Mouse (Mus musculus) testis, postnatal 10 days (tissue): ENCODE measurements around the gene Grk2.
"Not testable (repeated sequence)": the region's sequence is repeated elsewhere in the genome, so short reads cannot be mapped to it uniquely, and the experiment has no call there.

ENCODE experiments used
- DNase-seq: peaks from one replicate; pipeline ENCODE4 v3.0.0; 2021; ENCODE audit warnings: low spot score

Gene Grk2

DNA sequence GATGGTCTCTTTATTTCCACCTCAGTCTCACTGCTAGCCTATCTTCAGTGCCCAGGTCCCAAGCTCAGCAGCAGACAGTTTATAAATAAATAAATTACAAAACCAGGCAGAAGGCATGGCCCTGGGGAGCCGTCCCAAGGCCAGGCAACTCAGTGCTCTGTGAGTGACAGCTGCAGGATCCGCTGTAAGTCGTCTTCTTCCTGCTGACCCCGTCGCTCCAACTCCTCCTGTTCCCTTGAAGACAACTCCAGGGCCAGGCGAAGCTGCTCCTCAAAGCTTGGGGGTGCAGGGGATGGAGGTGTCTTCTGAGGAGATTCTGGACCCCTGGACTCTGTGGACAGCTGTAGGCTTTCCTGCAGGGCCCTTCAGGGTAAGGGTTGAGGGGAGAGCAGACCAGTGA is 35.8 kb downstream of the Grk2 start:
- no peak for DNase-seq

DNA sequence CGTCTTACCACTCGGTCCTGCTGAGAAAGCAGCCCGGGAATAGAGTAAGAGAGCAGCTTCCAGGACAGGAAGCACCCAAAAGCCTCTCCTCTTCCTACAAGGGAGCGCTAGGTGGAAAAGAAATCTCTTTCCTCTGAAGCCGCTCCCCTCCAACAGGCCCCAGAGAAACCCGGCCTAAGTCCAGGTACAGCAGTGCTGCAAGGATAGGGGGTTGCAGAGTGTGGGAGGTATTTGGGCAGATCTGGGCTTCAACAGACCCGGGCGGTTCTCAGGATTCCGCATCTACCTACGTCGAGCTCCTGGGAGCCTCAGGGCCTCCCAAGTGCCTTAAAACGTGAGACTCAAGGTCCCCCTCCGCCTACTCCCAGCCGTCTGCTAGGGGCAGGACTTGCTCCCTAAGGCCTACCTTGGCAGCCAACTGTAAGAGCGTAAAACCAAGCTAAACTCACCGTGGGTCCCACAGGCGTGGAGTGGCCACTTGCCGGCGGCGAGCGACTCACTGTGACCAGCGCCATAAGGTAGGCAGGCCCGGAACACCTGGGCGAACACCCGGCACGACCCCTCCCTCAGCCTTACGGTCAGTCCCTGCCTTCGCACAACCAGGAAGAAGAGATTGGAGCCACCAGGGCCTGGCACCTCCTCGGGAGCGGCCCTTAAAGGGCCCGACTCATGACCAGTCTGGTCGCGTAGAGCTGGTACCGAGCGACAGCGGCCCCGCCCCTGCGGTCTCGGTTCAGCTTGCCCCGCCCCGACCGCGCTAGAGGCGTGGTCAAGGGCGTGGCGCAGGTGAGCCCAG is 37.3 kb downstream of the Grk2 start, which contains the start of gene Ssh3:
Ssh3 (minus strand) TSS at position 615 of the 796 bp plus-strand sequence.
- peak; percentile 73 for DNase-seq

GRCm38 (mm10) chr19:4265956-4266355 is 40.1 kb downstream of the Grk2 start:
- no peak for DNase-seq

DNA sequence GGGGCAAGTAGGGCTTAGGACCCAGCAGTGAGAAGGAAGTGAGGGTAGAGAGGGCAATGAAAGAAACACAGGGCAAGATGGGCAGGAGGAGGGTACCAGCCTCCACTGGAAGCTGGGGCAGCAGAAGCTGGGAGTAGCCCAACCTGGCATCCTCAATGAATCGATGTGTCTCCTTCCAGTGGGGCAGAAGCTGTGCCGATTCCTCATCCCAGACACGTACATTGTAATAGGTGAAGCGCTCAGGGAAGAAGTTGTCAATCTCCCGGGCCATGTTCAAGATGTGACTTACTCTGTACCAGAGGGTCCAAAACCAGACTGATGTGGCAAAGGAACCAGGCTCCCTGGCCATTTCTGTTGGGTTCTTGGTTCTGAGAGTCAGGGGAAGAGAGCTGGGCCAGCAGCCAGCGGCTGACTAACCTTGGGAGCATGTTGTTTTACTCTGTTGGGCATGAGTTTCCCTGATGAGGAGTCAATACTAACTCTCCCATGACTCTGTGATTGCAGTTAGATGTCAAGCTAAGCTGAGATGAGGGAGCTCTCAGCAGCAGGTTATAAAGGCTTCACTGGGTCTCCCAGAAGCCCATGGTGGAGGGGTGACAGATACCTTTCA is 41.7 kb downstream of the Grk2 start:
- DNase-seq = no peak

DNA sequence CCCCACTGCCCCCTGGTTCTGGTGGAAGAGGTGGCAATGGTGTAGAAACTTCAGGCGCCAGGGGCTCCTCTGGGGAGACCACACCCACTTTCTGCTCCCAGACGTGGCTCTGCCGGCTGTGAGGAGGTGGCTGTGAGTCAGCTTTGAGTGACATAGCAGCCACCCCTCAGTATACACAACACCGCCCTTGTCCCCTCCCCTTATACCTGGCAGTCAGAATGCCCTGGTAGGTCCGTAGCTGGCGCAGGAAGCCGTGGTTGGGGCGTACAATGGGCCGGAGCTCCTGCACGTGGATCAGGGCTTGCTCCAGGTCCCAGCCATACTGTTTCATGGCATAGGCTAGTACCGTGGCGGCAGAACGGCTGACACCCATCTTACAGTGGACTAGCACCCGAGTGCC is 42.3 kb downstream of the Grk2 start:
- DNase-seq = no peak

GRCm38 (mm10) chr19:4262756-4263155 is 43.3 kb downstream of the Grk2 start:
- no peak for DNase-seq

- no peak for DNase-seq
These were observed 44.9 kb downstream of the Grk2 start for GRCm38 (mm10) chr19:4261038-4261698.

DNA sequence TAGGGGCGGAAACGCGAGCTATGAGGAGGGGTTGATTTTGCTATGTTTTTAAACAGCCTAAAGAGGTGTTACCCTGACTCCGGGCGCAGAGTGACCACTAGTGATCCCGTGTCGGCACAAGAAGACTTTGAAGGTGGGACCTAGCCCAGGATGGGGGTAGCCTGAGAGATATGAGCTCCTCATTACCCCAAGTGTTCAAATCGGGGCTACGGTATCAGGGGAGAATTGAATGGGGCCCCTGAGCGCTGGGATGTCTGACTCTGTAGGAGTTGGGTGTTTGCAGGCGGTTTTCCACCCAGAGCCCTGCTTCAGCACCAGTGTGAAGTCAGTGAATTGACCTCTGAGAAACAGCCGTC is 48.1 kb downstream of the Grk2 start:
- no peak for DNase-seq

DNA sequence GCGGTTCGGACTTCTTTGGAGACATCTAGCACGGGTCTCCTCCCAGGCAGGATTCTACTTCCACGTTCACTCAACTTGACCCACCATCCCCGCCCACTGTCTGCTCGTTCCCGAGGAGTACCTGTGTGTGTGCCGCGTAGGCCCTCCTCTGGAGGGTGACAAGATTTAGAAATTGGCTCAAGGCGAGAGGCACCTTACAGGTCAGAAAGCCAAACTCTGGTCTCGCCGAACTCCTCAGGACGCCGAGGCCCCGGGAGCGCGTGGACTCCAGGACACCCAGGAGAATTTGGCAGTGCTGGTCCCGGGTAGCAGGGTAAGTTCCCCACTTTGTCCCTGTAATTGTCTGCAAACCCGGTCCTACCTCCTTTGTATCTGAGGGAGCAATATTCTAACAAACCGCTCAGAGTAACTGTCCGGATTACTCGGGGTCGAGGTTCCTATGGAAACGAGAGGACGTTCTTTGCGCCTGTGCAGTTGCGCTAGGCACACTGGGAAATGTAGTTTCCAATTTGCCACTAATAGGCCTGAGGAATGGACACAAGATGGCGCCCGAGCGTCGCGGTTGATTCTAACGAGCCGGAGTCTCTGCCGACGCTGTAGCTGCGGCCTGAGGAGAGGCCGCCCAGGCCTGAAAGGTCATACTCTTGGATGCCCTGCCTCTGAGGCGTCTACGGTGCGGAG is 48.7 kb downstream of the Grk2 start:
- peak; percentile 95 for DNase-seq

- DNase-seq = no peak
These were observed 50.3 kb downstream of the Grk2 start for GRCm38 (mm10) chr19:4255583-4256162.

DNA sequence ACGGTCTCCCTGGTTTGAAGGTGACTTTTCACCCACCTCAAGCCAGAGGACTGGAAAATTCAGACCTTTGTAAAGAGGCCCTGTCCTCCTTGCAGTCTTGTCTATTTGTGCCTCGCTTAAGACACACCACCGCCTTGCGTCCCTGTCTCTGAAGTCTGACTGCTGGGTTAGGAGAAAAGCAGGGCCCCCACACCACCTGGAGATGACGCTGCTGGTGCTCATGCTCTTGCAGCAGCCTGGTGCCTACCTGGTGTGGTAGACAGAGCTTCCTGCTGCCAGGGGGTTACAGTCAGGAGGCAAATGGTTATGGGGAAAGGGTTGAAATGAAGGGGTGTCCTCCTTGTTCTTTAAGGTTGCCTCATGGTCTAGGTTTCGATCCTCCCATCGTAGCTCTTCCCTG is 51.8 kb downstream of the Grk2 start:
- no peak for DNase-seq

- not testable (repeated sequence) for DNase-seq
These were observed 57.3 kb downstream of the Grk2 start for GRCm38 (mm10) chr19:4248683-4249082.

GRCm38 (mm10) chr19:4247010-4247409 is 59.0 kb downstream of the Grk2 start:
- no peak for DNase-seq

DNA sequence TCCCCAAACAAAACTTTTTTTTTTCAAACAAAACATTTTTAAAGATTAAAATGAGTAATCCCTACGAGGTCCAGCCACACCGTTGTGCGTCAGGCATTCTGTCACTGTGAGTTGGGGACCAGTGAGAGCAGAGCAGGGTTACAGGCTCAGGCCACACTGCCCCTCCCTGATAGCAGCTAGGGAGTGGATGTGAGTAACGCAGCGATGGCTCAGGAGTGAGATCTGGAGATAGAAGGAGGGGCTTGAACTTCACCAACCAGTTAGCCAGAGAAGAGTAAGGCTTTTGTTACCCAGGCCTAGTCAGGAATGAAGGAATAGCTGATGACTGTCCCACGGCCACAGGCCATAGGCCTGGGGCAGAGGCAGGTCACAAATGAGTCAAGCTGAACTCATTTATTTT is 61.2 kb downstream of the Grk2 start:
- DNase-seq = no peak

DNA sequence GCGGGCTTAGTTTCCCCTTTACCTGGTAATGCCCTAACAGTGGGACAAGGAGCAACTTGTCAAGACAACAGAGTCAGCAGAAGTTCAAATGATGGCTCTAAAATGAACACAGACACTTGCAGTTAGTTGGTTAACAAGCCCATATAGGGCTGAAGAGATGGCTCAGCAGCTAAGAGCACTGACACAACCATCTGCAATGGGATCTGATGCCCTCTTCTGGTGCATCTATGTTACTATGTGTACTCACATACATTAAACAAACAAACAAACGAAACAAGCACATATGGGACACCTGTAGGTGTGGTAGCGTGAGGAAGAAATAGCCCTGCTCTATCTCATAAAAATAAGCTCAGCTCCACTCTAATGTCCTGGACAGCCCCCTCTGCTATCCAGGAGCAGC is 63.6 kb downstream of the Grk2 start:
- DNase-seq = no peak

DNA sequence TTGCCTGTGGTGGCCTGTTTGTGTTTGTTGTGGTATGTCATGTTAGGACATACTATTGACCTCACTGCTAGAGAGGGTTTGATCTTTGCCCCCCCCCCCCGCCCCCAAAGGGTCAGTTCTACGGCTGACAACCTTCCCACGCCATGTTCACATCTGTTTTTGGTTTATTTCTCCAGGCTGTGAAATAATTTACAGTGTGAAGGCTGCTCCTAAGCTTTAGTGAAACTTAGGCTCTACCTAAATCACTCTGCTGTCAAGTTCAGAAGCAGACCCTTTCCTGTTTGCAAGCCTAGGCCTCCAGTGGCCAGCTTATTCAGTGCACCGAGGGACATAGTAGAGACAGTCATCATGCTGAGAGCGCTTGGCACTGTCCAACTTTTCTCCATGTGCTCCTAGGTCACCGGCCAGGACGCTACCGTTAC is 65.8 kb downstream of the Grk2 start:
- no peak for DNase-seq
